Mouse (Mus musculus) embryo, embryonic 10 days (tissue): ENCODE results near the gene Eps8.
A peak's percentile ranks its signal among the peaks of the same experiment; 100 is the strongest.

Experiments used
- DNase-seq: peaks from one replicate; pipeline ENCODE4 v3.0.0-alpha.2; 2015; ENCODE audit warnings: low spot score

Eps8 gene

DNA sequence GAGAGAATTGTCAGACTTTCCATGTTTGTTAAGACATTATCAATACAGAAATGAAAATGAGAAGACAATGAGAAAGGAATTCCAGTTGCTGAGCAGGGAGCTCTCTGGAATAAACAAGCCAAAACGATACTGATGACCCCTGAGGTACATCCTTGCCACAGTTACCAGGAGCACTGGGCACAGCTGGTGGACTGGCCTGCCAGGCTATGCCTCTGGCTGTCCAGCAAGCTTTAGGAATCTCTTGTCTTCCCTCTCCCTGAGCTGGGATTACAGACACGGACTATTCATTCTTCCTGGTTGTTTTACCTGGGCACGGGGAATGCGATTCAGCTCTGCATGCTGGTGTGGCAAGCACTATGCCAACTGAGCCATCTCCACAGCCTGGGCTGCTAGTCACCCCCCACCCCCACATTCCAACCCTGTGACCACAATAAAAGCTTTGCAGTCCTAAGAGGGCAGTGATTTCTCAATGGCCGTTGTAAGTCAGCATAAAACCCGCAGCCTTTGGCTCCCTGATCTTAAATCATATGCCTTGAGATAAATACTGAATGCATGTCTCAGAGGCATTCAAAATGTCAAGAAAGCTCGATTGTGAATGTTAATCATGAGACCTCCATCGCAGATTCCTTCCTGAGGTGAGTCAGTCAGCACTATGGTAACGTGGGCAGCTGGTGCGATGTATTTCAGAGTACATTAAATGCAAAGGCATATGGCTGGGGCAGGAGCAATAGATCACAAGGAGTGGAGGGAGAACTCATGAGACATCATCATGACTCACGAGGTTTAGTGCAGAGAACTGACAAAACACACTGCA lies 134.9 kb downstream of the Eps8 start:
- no peak for DNase-seq

DNA sequence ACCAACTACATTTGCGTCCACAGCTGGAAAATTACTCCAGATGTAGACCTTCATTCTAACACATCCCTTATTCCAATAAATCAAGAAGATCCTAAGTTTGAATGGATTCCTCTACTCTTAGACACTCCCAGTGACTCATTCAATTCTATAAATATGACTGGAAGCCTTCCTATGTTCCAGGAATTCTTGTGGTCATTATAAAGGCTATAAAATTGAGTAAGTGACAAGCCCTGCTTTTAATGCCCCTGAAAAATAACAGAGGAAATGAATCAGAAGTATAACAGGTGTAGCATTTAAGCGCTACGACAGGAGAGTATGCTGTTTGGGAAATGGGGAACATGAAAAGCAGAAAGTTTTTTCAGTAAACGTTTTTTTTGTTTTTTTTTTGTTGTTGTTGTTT lies 139.8 kb downstream of the Eps8 start:
- no peak for DNase-seq

DNA sequence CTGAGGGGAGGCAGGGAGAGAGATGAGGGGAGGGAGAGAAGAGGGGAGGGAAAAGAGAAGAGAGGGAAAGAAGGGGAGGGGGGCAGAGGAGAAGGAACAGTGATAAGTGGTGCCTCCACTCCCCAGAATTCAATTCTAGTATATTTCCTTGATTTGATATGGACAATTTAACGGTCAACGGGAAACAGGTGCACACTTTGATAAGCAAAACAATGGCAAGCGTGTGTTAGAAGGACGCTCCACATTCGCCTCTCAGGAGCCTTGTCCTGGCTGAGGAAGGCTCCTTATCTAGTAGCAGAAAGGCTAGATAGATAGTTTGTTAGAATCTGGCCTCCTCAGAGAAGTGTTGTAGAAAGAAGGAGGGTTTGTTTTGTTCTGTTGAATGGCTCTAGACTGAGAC lies 141.9 kb downstream of the Eps8 start:
- DNase-seq, result no peak

DNA sequence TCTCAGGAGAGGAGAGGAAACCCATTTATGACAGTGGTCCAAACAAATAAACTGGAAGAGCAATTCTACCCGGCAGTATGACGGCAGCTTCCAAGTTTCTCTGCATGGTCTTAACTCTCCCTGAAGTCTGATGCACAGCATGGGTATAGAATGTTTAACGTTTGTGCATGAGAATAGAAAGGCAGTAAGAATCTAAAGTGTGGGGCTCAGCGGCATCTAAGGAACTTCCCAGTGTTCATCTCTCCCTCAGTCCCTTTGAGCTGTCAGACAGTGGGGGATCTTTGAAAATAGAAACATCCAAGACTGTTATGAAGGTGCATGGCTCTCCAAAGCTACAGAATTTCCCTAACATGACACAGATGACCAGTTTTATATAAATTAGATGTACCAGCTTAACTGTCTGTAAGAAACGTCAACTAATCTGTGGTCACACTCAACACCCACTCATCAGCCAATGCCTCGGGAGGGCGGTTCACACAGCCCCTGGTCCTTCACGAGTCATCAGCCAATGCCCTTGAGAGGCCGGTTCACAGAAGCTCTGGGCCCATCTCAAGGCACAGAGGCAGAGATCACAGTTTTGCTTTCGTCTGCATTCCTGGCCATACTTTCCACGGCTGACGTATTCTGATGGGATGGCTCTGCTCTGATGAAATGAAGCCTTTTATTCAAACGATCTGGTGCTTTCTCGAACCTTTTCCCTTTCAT lies 145.2 kb downstream of the Eps8 start:
- no peak for DNase-seq

DNA sequence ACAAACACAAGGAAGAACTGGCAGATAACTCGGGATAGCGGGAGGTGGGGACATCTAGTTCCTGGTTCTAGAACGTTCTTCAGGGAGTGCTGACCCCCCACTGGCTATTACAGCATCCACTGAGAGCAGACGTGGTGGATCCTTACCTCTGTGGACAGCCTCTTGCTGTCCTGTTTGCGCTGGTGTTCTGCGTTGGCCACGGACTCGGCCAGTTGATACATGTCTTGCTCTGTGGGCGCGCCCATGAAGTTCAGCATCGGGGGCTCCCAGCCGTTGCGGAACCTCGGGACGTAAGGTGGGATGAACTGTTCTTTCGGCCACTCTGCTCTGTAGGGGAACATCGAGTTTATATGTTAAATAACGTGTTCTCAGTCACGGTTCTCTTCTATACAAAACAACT lies 145.7 kb downstream of the Eps8 start:
- DNase-seq, result no peak

DNA sequence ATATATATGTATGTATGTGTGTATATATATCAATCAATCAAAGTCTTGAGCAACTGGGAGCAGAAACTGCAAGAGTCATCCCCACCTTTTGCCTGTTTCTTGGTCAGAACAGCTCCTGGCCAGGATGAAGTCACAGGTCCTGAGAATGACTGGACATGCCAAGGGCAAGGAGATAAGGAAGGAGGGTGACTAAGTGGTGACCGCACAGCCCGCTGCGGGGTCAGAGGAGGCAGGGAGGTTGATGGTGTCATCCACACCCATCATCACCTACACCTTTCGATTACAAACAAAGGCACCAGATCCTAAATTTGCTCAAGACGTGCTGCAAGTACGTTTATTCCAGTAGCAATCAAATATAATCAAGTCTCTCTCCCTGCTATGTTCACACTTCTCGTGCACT lies 148.1 kb downstream of the Eps8 start:
- DNase-seq, result no peak

DNA sequence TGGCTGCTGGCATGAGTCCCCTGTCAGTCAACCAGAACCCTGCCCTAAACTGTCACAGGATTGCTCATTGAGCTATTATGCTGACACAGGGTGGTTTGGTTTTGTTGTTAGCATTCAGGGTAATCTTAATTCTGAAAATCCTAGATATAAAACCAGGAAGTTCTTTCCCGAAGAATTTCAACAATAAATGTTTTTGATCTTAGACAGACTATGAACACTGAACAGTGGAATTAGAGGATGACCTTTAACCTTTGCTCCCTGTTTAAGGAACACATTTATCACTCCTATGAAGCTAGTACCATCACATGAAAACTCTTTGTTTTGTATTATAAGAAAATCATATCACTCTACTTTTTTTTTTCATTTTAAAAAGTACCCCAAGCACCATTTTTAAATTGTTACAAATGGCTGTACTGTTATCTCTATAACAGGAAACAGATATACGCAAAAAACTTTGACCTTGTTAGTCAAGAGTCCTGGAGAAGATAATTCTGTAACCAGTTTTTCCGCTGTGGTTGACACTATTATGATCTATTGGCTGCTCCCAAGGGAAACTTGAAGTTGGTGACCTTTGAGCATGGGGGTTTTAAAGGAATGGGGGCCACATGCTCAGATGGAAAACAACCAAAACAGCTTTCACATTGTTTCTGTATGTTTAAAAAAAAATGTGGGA lies 149.0 kb downstream of the Eps8 start:
- DNase-seq, result no peak

DNA sequence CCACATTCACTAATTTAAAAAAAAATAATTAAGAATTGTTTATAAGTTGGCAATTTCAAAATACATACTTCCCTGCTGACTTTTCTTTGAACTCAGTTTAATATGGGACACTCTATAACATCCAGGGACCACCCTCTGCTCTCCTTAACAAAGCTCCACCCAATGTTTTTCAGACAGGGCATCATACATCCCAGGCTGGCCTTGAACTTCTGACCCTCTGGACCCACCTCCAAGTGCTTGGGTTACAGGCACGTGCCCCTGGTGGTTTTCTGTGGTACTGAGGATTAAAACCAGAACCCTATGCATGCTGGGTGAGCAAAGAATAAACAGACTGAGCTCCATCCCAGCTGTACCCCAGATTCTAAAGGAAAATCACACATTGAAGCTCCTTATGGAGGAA lies 150.6 kb downstream of the Eps8 start:
- no peak for DNase-seq

DNA sequence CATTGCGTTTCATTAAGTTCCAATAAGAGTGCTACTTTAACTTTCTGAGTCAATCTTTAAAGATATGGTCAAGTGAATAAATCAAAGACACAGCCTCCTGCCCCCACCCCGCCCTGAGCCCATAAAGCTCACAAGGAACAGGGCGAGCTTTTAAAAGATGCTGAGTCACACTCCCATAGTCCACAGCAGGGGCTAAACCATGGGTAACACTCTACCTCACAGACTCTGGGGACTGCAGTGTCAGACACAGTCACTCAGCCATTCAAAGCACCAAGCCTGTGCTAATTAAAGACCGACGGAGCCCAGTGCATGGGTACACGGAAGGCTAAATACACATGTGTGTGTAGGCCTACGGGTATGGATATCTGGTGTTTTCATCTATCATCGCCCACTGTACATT lies 151.2 kb downstream of the Eps8 start:
- DNase-seq, result no peak

DNA sequence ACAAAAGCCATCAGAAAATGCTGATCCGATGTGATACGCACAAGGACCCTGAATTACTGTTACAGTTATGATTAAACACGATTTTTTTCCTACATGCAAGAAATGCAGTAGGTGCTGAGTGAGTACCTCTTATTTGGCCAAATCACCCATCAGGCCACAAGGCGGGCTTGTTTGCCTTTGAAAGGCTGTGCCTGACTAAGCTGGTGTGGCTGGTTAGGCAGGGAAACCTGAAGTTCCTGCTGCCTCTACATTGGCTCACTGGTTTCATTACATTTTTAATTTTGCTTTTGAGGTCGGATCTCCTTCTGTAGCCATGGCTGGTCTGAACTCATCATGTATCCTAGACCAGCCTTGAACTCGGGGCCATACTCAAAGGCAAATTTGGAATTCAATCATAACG lies 151.7 kb downstream of the Eps8 start:
- no peak for DNase-seq

DNA sequence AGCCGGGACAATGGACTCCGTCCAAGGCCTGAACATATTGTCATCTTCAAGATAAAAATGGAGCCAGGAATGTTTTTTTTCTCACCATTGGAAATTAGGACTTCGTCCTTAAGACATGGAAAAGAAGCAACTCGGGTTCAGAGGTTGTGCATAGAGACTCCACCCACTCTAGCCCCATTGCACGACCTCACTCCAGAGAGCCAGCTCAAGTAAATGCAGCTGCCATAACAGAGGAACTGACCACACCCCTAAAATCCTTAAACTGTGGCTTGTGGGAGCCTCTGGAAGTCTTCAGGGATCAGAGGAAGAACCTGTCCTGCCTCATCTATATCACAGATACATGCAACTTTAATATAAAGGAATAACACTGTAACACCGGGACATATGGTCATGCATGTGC lies 155.9 kb downstream of the Eps8 start:
- DNase-seq, result no peak

DNA sequence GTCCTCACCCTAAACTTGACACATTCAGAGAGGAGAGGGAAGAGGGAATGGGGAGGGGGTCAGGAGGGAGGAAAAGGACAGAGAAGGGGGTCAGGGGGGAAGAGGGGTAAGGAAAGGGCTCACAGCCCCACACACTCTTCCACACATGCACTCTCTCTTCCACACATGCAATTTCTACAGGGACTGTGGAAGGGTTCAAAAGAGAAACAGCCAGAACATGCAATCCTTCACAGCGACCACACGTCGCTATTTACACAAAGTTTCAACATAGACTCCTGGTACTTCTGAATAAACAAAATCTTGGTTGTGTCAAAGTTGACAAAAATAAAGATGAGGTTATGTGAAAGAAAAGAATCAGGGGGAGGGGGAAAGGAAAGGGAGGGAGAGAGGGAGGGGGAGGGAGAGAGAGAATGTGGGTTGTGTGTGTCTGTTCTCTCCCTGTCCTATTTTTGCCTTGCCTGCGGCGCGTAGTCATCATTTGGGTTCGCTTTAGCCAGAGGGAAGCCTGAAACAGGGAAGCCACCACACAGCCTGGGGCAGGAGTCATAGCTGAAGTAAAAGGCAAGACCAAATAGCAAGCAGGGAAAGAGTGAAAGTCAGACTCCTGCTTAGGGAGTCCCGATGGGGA lies 157.4 kb downstream of the Eps8 start:
- DNase-seq, result no peak

DNA sequence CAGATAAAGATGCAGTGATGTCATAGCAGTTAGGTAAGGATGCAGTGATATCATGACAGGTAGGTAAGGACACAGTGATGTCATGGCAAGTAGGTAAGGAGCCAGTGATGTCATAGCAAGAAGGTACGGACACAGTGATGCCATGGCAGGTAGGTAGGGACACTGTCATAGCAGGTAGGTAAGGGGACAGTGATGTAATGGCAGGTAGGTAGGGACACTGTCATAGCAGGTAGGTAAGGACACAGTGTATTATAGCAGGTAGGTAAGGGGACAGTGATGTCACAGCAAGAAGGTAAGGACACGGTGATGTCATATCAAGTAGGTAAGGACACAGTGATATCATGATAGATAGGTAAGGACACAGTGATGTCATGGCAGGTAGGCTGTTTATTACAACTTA lies 158.1 kb downstream of the Eps8 start:
- DNase-seq, result no peak

DNA sequence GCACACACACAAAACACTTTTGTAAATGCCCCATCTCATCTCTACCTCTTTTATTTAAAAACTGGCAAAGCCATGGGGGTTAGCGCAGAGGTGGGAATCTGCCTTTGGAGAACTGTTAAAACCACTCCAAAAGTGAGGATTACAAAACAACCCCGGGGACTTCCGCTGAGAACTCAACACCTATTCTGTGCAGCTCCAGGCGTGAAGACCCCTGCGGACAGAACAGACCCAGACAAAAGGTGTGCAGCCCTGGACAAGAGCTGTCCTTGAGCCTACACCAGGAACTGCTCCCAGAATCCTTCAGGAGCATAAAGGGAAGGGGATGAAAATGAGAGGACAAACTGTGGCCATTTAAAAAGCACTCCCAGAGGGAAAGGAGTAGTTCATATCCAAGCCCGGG lies 159.4 kb downstream of the Eps8 start:
- DNase-seq, result no peak

DNA sequence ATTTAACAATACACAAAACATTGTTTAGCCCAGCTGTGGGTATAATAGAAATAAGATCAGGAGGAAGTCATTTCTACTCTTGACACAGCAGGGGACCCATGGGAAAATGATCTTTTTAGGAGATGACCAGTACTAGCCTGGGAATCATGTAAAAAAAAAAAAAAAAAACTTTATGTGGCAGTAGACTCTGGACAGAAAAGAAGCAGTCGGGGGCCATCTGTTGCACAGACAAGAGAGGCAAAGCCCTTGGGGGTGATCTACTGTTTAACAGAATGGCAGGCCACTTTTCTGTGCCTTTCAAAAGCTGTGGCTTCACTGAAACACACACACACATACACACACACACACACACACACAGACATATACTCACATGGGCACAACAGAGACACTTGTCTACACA lies 159.9 kb downstream of the Eps8 start:
- DNase-seq, result no peak

DNA sequence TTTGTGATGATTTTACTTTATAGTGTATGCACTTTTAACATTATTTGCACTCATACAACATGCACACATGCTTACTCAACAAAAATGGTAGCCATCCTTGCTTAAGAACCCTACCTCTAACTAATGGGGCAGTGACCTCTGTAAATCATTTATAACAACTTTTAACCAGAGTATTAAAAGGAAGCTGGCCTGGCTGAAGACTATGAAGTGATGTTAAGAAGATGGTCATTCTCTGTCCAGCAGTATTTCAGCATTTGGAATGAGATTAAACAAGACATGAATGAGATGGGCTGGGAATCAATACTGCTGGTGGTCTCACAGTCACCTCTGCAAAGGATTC lies 160.6 kb downstream of the Eps8 start:
- DNase-seq, result no peak

DNA sequence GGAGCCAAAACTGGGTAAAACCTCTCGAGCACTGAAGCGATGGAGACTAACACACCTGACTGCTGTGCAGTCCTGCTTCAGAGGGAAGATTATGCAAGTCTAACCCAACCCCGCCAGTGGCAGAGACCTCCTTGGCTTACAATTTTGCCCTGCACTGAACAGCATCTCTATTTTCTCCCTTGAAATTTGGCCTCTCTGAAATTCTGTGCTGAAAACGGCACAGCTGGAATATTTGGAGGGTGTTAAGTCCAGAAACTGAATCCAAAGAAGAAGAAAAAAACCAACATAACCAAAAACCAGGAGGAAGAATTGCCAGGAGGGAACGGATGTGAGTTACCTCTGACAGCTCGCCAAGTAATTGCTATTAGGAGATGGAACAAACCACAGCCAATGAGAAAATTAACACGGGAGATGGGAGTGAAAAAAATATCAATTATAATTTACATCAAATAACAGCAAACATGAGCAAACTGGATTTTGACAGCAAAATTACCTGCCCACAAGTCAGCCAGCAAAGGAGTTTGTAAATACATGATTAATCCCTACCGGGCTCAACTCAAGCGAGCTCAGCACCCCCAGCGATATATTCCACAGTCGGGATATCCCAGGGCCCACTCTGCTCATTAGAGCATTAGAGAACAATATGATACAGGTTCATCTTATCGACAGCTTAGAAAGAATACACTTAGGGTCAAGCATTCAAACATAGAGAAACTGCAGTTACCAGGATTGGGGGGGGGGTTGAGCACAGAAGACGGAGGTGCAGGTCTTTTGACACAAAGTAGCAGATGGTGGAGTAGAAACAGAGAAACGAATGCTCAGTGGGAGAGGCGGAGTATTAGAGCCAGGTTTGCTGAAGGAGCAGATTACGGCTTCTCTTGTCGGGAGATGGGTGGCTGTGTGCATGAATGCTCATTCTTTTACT lies 161.2 kb downstream of the Eps8 start:
- no peak for DNase-seq

DNA sequence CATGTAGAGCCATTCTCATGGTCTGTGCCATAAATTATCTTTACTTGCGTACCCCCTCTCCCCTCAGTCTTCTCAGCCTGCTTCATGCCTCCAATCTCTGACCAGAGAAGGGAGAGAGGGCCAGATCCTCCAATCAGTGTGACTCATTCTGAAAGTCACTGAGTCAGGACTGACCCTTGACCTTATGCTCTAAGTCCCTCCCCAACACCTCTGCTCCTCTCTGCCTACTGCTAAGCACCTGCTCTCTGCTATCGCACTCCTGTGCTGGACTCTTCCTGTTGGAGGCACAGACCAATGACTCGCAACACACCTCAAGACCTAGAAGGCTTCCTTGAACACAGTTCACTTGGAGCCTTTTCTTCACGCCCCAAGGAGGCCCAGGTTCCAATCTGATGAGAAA lies 162.1 kb downstream of the Eps8 start:
- DNase-seq, result no peak

DNA sequence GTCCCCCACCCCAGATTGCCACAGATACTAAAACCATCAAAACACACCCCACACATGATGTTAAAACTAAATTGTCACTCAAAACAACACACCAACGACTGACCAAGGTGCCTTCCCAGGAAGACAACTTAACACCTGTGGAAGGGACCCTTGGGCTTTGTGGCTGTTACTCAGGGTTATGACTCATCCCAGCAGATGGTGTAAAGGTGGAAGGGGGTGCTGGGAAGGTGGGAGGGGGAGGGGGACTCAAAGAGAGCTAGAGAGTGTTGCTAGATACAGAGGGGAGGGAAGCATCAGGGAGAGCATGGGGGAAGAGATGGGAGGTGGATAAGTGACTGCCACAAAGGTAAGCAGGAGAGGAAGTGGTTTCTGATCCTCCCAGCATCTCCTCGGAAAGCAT lies 163.0 kb downstream of the Eps8 start:
- no peak for DNase-seq

DNA sequence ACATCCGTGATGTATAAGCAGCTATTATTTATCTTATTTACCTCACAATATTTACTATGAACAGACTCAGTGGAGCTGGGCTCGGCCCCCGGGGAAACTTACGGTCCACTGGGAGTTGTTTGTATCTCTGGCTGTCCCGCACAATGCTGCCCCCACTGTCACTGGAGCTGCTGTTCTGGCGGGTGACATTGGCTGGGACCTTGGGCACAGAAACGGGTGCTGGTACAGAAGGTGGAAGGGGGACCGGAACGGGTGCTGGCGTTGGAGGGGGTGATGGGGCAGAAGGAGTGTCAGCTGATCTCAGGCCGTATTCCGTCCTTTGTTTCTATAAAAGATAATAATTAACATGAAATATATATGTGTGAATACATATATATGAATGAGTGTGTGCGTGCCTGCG lies 164.6 kb downstream of the Eps8 start:
- DNase-seq, result no peak

DNA sequence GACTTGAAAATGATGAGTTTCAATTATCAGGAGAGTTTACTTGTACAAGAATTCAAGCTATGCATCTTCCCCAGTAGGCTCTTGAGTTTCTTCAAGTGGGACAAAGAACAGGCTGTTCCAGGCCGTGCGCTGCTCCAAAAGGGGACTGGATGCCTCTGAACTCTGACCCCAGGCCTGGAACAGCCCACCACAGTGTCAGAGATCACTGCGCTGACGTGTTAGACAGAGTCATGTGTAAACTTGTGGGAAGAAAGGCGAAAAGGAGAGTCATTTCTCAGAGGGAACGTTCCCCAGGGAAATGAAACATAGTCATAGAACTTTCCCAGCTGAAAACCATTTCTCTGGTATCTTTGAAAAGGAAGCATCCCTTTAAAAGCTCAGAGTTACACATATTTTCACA lies 167.2 kb downstream of the Eps8 start:
- DNase-seq, result peak; percentile 81

DNA sequence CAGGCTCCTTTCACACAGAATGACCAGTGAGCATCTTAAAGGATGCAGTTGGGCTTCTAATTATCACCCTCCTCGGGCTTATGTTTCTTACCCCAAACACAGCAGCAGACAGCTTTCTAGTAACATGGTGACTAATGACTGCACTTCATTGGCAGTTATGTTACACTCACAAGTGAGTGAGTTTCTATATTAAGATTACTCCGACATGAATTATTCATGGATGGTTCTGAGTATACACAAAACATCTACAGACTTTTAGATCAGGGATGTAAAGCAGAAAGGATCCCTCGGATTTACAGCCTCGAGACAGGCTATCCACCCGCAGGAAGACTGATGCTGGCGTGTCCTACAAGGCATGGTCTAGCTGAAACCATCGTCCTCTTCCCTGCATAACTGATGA lies 171.8 kb downstream of the Eps8 start:
- no peak for DNase-seq
